Mouse (Mus musculus) embryonic fibroblast, embryonic 13.5 days (primary cell): ENCODE data around the gene Sprtn. TPM values are rescaled to one million over a fixed set of nuclear protein-coding genes. Genes with fewer than 3 reads are reported as not detected.

Experiments used
- H3K27ac ChIP-seq: 2 replicates; pipeline ENCODE4 v1.5.1; 2012; ENCODE audit warnings: low read length, control low read depth, inconsistent platforms; ENCODE audit not compliant: insufficient read depth
- H3K4me1 ChIP-seq: 2 replicates; pipeline ENCODE4 v1.6.1; 2011; ENCODE audit warnings: low read length; ENCODE audit not compliant: control insufficient read depth, insufficient read depth
- H3K4me3 ChIP-seq: 2 replicates; pipeline ENCODE4 v1.5.1; 2011; ENCODE audit warnings: mild to moderate bottlenecking, control low read depth, low read length; ENCODE audit not compliant: insufficient read depth
- CTCF ChIP-seq: IDR thresholded peaks from 2 replicates; pipeline ENCODE4 v1.5.1; 2011; ENCODE audit warnings: mild to moderate bottlenecking, control low read depth, low read length, moderate library complexity, borderline replicate concordance; ENCODE audit not compliant: insufficient read depth
- POLR2A ChIP-seq: IDR thresholded peaks from 2 replicates; pipeline ENCODE4 v1.6.1; 2011; ENCODE audit warnings: low read depth, mild to moderate bottlenecking, control low read depth, low read length, moderate library complexity
- polyA plus RNA-seq: library from polyadenylated mRNA; stranded (reverse); fragments of >200 nt; gene quantifications from 2 replicates; pipeline ENCODE4 v1.2.4, GENCODE M21; 2011; ENCODE audit warnings: low read depth; ENCODE audit not compliant: missing spikeins, insufficient read length

Sprtn gene
- 18.5 and 19.1 TPM in 2 replicates for polyA plus RNA-seq

DNA sequence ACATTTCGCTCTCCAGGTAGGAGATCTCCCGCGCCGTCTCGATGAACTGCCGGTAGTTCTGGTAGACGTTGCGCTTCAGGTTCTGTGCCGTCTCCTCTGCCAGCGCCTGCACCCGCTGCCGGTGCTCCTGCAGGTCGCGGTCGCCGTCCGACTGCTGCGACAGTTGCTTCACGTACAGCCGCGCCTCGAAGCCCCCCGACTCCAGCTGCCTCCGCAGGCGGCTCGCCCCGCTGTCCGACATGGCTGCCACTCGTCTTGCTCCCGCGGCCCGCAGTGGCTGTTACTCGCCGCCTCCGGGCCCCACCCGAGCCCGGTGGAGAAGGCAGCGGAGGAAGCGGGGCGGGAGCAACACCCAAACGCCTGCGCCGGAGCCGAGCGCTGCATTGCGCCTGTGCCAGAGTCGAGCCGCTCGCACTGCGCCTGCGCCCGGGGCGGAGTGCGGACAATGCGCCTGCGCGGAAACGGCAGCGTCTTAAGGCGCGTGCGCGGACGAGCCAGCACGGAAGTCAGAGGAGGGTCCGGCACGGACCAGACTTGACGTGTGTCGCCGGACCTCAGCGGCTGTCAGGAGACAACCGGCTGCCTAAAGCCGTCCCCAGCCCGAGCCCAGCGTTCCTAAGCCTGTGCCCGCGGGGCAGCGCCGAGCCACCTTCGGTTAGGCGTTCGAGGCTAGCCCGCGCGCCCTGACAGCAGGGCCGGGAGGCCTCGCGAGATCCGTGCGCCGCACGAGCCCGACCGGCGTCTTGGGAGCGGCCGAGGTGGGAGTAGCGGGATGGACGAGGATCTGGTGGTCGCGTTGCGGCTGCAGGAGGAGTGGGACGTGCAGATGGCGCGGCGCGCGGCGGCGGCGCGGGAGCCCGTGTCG lies at the start of gene Sprtn, which contains the start of gene Exoc8:
TSS of gene Sprtn (plus strand) at position 501 of the 865 bp plus-strand sequence.
TSS of gene Exoc8 (minus strand) at position 320 of the 865 bp plus-strand sequence.
- TF ChIP-seq POLR2A (peak; percentile 75), CTCF (no peak)
- H3K4me1 ChIP-seq, result peaks cover 10% of the 10 kb centered on the region; the same call in 1 of the 2 replicates
- H3K4me3 ChIP-seq, result peak within 1 kb of the TSS; percentile 70
- peak within 1 kb of the TSS; percentile 30; the same call in 1 of the 2 replicates for H3K27ac ChIP-seq

DNA sequence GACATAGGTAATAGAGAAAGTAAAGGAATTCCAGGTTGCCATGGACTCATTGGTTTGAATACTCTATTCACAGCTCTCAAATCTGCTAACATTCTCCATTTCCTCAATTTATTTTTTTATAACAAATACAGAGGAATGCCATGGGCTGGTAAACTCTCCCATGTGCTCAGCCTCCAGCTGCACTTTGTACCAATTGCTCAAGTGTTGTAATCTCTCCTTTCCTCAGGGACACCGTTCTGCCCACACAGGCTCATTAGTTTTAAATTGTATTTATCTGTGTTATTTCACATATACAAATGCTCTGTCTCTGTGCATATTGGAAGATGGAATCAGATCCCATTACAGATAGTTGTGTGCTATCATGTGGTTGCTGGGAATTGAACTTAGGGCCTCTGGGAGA lies 44.2 kb upstream of the Sprtn start:
- no peak for TF ChIP-seq CTCF
- no peak for TF ChIP-seq POLR2A
- Histone ChIP-seq H3K4me3 (no peak overlapping the region), H3K4me1 (no peaks in the 10 kb centered on the region), H3K27ac (no peak overlapping the region)

- Histone ChIP-seq H3K4me1 (no peaks in the 10 kb centered on the region), H3K4me3 (no peak overlapping the region), H3K27ac (no peak overlapping the region)
- TF ChIP-seq CTCF, result peak; percentile 42; the same call in 1 of the 2 replicates
- no peak for TF ChIP-seq POLR2A
Measured at GRCm38 (mm10) chr8:124859466-124859865, 38.2 kb upstream of the Sprtn start.

GRCm38 (mm10) chr8:124860188-124860587 lies 37.5 kb upstream of the Sprtn start:
- TF ChIP-seq CTCF (no peak), POLR2A (no peak)

DNA sequence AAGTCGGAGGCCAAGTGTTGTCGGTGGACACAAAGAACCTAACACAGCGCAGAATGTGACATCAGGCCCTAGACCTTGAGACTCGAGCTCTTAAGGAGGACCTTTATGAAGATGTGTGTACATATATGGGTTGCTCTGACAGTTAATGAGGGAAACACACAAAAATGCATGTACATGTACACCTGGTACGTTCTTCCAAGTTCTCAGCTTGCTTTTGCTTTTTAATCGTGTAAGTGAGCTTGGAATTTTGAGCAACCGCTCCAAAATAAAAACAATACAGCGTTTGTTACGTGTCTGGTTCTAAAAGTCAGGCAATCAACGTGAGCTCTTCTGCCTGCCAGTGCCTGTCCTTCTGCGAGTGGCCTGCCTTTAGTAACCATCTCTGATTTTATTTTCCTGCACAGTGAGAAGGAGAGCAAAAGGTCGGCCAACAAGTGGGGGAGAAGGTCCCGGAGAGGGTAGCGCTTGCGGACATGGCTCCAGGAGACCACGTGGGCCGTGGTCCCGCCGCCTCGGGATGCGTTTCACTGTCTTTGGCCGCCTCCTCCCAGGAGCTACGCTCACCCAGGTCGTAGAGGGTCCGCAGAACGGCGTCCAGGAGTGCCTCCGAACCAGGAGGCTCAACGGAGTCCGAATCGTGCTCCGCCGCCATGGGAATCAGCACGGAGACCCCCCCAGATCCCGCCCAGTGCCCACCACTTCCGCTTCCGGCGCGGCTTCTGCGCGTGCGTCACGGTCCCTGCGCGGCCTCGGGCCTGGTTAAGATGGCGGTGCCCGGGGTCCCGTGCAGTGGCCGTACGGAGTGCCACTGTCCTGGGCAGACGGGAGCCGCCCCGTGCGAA lies 35.1 kb upstream of the Sprtn start, which contains the start of the genes Gnpat and 2810004N23Rik:
TSS of gene Gnpat (plus strand) at position 713 of the 842 bp plus-strand sequence.
TSS of gene 2810004N23Rik (minus strand) at position 800 of the 842 bp plus-strand sequence.
- peak within 1 kb of the TSS; percentile 38; the same call in 1 of the 2 replicates for H3K27ac ChIP-seq
- H3K4me3 ChIP-seq, result peak within 1 kb of the TSS; percentile 89
- no peaks in the 10 kb centered on the region; the same call in 1 of the 2 replicates for H3K4me1 ChIP-seq
- TF ChIP-seq POLR2A (peak; percentile 95), CTCF (no peak)

More at GRCm38 (mm10) chr8:124860188-124860587, 37.5 kb upstream of the Sprtn start:
- no peak overlapping the region for H3K4me3 ChIP-seq
- H3K4me1 ChIP-seq, result no peaks in the 10 kb centered on the region
- H3K27ac ChIP-seq, result no peak overlapping the region

GRCm38 (mm10) chr8:124863163-124863677 lies 34.5 kb upstream of the Sprtn start:
- Histone ChIP-seq H3K27ac (peak overlapping the region; percentile 32; the same call in 1 of the 2 replicates), H3K4me1 (no peaks in the 10 kb centered on the region; the same call in 1 of the 2 replicates), H3K4me3 (peak overlapping the region; percentile 89)
- TF ChIP-seq POLR2A (no peak), CTCF (no peak)

DNA sequence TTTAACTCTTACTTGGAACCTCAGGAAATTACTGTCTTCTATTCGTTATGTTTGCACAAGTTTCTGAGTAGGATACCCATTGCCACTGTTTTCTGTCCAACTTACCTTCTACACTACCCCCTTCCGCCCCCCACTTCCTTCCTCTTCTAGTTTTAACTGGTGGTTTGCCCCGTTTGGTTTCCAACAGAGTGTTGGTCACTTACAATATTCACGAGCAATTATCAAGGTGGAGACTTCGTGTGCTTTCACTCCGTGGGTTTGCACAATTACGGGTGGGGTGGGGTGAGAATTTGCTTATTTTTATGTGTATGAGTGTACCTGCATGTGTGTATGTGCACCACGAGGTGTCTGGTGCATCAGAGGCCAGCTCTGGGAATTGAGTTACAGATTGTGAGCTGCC lies 34.0 kb upstream of the Sprtn start:
- Histone ChIP-seq H3K4me1 (no peaks in the 10 kb centered on the region; the same call in 1 of the 2 replicates), H3K4me3 (peak overlapping the region; percentile 89), H3K27ac (no peak overlapping the region)
- TF ChIP-seq CTCF (no peak), POLR2A (no peak)

DNA sequence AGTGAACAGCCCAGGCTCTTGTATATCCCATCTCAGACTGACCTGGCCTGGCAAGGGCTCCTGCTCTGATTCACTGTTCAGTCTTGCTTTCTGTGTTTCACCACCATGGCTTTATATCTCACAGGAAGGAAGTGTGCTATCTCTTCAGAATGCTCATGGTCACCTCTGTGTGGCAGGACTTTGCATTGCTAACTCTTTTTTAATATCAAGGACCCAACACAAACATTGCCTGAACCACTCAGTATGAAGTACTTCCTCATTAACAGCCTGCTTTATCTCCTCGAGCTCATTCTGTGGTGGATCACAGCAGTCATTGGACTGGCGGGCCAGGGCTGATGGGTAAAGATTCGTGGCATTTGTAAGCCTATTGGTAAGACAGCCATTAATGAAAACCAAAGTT lies 31.0 kb upstream of the Sprtn start:
- H3K4me3 ChIP-seq, result no peak overlapping the region
- TF ChIP-seq POLR2A (no peak), CTCF (no peak)
- no peaks in the 10 kb centered on the region; the same call in 1 of the 2 replicates for H3K4me1 ChIP-seq
- H3K27ac ChIP-seq, result no peak overlapping the region

DNA sequence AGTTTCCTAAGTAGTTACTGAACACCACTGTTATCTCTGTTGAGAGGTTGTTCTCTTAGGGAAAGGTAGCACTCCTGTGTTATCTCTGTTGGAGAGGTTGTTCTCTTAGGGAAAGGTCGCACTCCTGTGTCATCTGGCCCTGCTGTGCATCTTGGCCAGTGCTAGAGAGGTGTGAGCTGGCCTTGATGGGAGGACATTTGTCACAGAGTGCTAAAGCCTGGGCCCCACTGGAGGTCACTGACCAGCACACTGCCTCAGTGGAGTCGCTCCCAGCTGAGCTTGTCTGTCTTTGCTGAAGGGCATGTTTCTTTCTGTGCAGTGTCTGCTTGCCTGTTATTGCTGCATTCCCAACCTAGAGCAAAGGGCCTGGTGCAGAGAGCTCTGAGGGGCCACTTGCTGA lies 30.6 kb upstream of the Sprtn start:
- TF ChIP-seq POLR2A (no peak), CTCF (no peak)
- H3K4me1 ChIP-seq, result no peaks in the 10 kb centered on the region; the same call in 1 of the 2 replicates
- H3K4me3 ChIP-seq, result no peak overlapping the region
- no peak overlapping the region for H3K27ac ChIP-seq

DNA sequence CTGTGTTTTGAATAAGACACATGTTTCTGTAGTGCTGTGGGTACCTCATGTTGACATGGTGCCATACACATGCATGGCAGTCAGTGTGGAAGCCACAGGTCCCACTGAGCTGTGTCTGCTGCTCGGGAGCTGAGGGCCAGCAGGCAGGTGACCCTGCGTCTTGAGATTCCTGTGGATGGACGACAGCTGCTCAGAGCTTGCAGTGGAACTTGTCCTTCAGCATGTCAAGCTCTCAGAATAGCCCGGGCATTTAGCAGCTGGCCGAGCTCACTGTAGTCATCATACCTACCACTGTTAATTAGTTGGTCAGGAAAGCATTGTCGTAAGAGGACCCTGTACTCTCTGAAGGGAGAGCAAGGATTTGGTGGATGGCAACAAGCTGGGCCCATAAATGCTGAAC lies 28.0 kb upstream of the Sprtn start:
- no peaks in the 10 kb centered on the region; the same call in 1 of the 2 replicates for H3K4me1 ChIP-seq
- TF ChIP-seq CTCF, result no peak
- no peak for TF ChIP-seq POLR2A

More for the DNA sequence above, 28.0 kb upstream of the Sprtn start:
- Histone ChIP-seq H3K4me3 (no peak overlapping the region), H3K27ac (no peak overlapping the region)
